Mouse (Mus musculus) myocyte (in vitro differentiated cells): Measurements from ENCODE around the gene Spata31d1a. TPM values are rescaled to one million over a fixed set of nuclear protein-coding genes. Genes with fewer than 3 reads are reported as not detected.

Experiments used
- H3K27me3 ChIP-seq: one replicate; pipeline ENCODE4 v1.6.1; 2011; ENCODE audit not compliant: control insufficient read depth, insufficient read depth, insufficient read length
- H3K36me3 ChIP-seq: one replicate; pipeline ENCODE4 v1.6.1; 2011; ENCODE audit not compliant: control insufficient read depth, insufficient read depth
- H3K4me2 ChIP-seq: one replicate; pipeline ENCODE4 v1.6.1; 2011; ENCODE audit warnings: low read depth, control low read depth
- H3K4me3 ChIP-seq: one replicate; pipeline ENCODE4 v1.5.1; 2011; ENCODE audit warnings: mild to moderate bottlenecking, control low read depth, moderate library complexity
- H3K79me2 ChIP-seq: one replicate; pipeline ENCODE4 v1.6.1; 2011; ENCODE audit not compliant: control insufficient read depth, insufficient read depth
- H3ac ChIP-seq: one replicate; pipeline ENCODE4 v1.6.1; 2011; ENCODE audit not compliant: control insufficient read depth, insufficient read length
- CEBPB ChIP-seq: IDR thresholded peaks from 2 replicates; pipeline ENCODE4 v1.6.1; 2011; ENCODE audit warnings: mild to moderate bottlenecking, moderate library complexity; ENCODE audit not compliant: poor library complexity, insufficient read depth, severe bottlenecking
- E2F4 ChIP-seq: IDR thresholded peaks from one replicate; pipeline ENCODE4 v1.6.1; 2011; ENCODE audit warnings: mild to moderate bottlenecking, control low read depth, moderate library complexity; ENCODE audit not compliant: insufficient read depth
- MAX ChIP-seq: IDR thresholded peaks from one replicate; pipeline ENCODE4 v1.6.1; 2011; ENCODE audit warnings: low read depth, mild to moderate bottlenecking, control low read depth
- MYOD1 ChIP-seq, 3 experiments: IDR thresholded peaks; one replicate each; pipeline ENCODE4 v1.6.1; 2011; ENCODE audit warnings: control low read depth in 2 of 3, low read depth in 2 of 3, mild to moderate bottlenecking in 2 of 3, moderate library complexity in 1 of 3; ENCODE audit not compliant: insufficient read length in 2 of 3, control insufficient read depth in 1 of 3
- MYOG ChIP-seq, 3 experiments: IDR thresholded peaks; one replicate each; pipeline ENCODE4 v1.6.1; 2011; ENCODE audit warnings: control low read depth in 2 of 3, low read depth in 2 of 3, mild to moderate bottlenecking in 2 of 3; ENCODE audit not compliant: insufficient read length in 2 of 3, control insufficient read depth in 1 of 3, insufficient read depth in 1 of 3
- POLR2A ChIP-seq: IDR thresholded peaks from one replicate; pipeline ENCODE4 v1.6.1; 2011; ENCODE audit warnings: low read depth, mild to moderate bottlenecking, control low read depth, moderate library complexity; ENCODE audit not compliant: insufficient read length
- POLR2AphosphoS2 ChIP-seq: IDR thresholded peaks from one replicate; pipeline ENCODE4 v1.6.1; 2011; ENCODE audit warnings: low read depth, control low read depth; ENCODE audit not compliant: insufficient read length
- REST ChIP-seq: IDR thresholded peaks from one replicate; pipeline ENCODE4 v1.6.1; 2011; ENCODE audit warnings: mild to moderate bottlenecking, control low read depth, moderate library complexity; ENCODE audit not compliant: insufficient read depth, insufficient read length
- SRF ChIP-seq: IDR thresholded peaks from one replicate; pipeline ENCODE4 v1.6.1; 2011; ENCODE audit warnings: low read depth; ENCODE audit not compliant: control insufficient read depth, insufficient read length
- TCF12 ChIP-seq: IDR thresholded peaks from one replicate; pipeline ENCODE4 v1.6.1; 2011; ENCODE audit warnings: mild to moderate bottlenecking, control low read depth; ENCODE audit not compliant: poor library complexity, insufficient read depth, severe bottlenecking
- TCF3 ChIP-seq: IDR thresholded peaks from one replicate; pipeline ENCODE4 v1.6.1; 2011; ENCODE audit warnings: low read depth, control low read depth; ENCODE audit not compliant: insufficient read length
- USF1 ChIP-seq: IDR thresholded peaks from one replicate; pipeline ENCODE4 v1.6.1; 2011; ENCODE audit warnings: low read depth, mild to moderate bottlenecking, control low read depth, moderate library complexity
- polyA plus RNA-seq: library from polyadenylated mRNA; unstranded; fragments of >200 nt; fragmentation: generic; extraction: Trizol; gene quantifications from one replicate; pipeline ENCODE4 v1.2.1, GENCODE M21; 2012; ENCODE audit warnings: missing spikeins

Gene Spata31d1a
- polyA plus RNA-seq, 1 experiment = not detected

GRCm38 (mm10) chr13:59661387-59661786 is 48.7 kb downstream of the Spata31d1a start:
- H3K36me3 ChIP-seq = no peaks in the 10 kb centered on the region

GRCm38 (mm10) chr13:59660371-59660770 is 49.8 kb downstream of the Spata31d1a start:
- no peak overlapping the region for H3K4me3 ChIP-seq
- H3K36me3 ChIP-seq = no peaks in the 10 kb centered on the region
- no peak overlapping the region for H3ac ChIP-seq
- H3K79me2 ChIP-seq = no peaks in the 10 kb centered on the region
- H3K4me2 ChIP-seq = no peak overlapping the region
- TF ChIP-seq REST (no peak), MYOD1 (IDR thresholded peaks at IDR 0.05; ENCODE audit: control insufficient read depth in 1 of 3, insufficient read length in 2 of 3, low read depth in 2 of 3) (no peak), POLR2A (no peak), TCF12 (no peak), POLR2AphosphoS2 (no peak), TCF3 (no peak), MYOG (IDR thresholded peaks at IDR 0.05; ENCODE audit: control insufficient read depth in 1 of 3, insufficient read depth in 1 of 3, insufficient read length in 2 of 3, low read depth in 2 of 3) (no peak), USF1 (no peak), SRF (no peak), CEBPB (no peak), E2F4 (no peak), MAX (no peak)
- H3K27me3 ChIP-seq = no peaks in the 10 kb centered on the region

More at GRCm38 (mm10) chr13:59661387-59661786, 48.7 kb downstream of the Spata31d1a start:
- Histone ChIP-seq H3K4me3 (no peak overlapping the region), H3K27me3 (no peaks in the 10 kb centered on the region), H3ac (no peak overlapping the region), H3K4me2 (no peak overlapping the region), H3K79me2 (no peaks in the 10 kb centered on the region)
- TF ChIP-seq CEBPB = no peak
- TF ChIP-seq POLR2AphosphoS2 = no peak
- TF ChIP-seq REST = no peak
- TF ChIP-seq POLR2A = no peak
- no peak for TF ChIP-seq SRF
- no peak for TF ChIP-seq TCF3
- no peak for TF ChIP-seq MYOD1 (IDR thresholded peaks at IDR 0.05; ENCODE audit: control insufficient read depth in 1 of 3, insufficient read length in 2 of 3, low read depth in 2 of 3)
- no peak for TF ChIP-seq TCF12
- no peak for TF ChIP-seq E2F4
- TF ChIP-seq USF1 = no peak
- no peak for TF ChIP-seq MYOG (IDR thresholded peaks at IDR 0.05; ENCODE audit: control insufficient read depth in 1 of 3, insufficient read depth in 1 of 3, insufficient read length in 2 of 3, low read depth in 2 of 3)
- no peak for TF ChIP-seq MAX

GRCm38 (mm10) chr13:59657781-59658180 is 52.3 kb downstream of the Spata31d1a start:
- H3K4me2 ChIP-seq = no peak overlapping the region
- TF ChIP-seq MAX = no peak
- no peak for TF ChIP-seq USF1
- TF ChIP-seq TCF3 = no peak
- TF ChIP-seq POLR2AphosphoS2 = no peak
- TF ChIP-seq CEBPB = no peak
- TF ChIP-seq TCF12 = no peak
- no peak for TF ChIP-seq E2F4
- TF ChIP-seq SRF = no peak
- TF ChIP-seq REST = no peak
- TF ChIP-seq MYOG (IDR thresholded peaks at IDR 0.05; ENCODE audit: control insufficient read depth in 1 of 3, insufficient read depth in 1 of 3, insufficient read length in 2 of 3, low read depth in 2 of 3) = no peak
- no peak for TF ChIP-seq MYOD1 (IDR thresholded peaks at IDR 0.05; ENCODE audit: control insufficient read depth in 1 of 3, insufficient read length in 2 of 3, low read depth in 2 of 3)
- TF ChIP-seq POLR2A = no peak
- H3K36me3 ChIP-seq = no peaks in the 10 kb centered on the region
- no peak overlapping the region for H3K4me3 ChIP-seq
- H3ac ChIP-seq = no peak overlapping the region
- no peaks in the 10 kb centered on the region for H3K79me2 ChIP-seq
- H3K27me3 ChIP-seq = no peaks in the 10 kb centered on the region

GRCm38 (mm10) chr13:59656975-59657388 is 53.1 kb downstream of the Spata31d1a start:
- H3ac ChIP-seq = no peak overlapping the region
- no peaks in the 10 kb centered on the region for H3K36me3 ChIP-seq
- H3K4me3 ChIP-seq = no peak overlapping the region
- no peak for TF ChIP-seq CEBPB
- TF ChIP-seq TCF3 = no peak
- no peak for TF ChIP-seq MYOD1 (IDR thresholded peaks at IDR 0.05; ENCODE audit: control insufficient read depth in 1 of 3, insufficient read length in 2 of 3, low read depth in 2 of 3)
- no peak for TF ChIP-seq POLR2AphosphoS2
- TF ChIP-seq POLR2A = no peak
- TF ChIP-seq USF1 = no peak
- TF ChIP-seq E2F4 = no peak
- TF ChIP-seq SRF = no peak
- TF ChIP-seq MAX = no peak
- TF ChIP-seq REST = no peak
- TF ChIP-seq TCF12 = no peak
- TF ChIP-seq MYOG (IDR thresholded peaks at IDR 0.05; ENCODE audit: control insufficient read depth in 1 of 3, insufficient read depth in 1 of 3, insufficient read length in 2 of 3, low read depth in 2 of 3) = no peak
- no peaks in the 10 kb centered on the region for H3K79me2 ChIP-seq
- H3K4me2 ChIP-seq = peak overlapping the region; percentile 45
- H3K27me3 ChIP-seq = no peaks in the 10 kb centered on the region
